In the genomic region with DNA sequence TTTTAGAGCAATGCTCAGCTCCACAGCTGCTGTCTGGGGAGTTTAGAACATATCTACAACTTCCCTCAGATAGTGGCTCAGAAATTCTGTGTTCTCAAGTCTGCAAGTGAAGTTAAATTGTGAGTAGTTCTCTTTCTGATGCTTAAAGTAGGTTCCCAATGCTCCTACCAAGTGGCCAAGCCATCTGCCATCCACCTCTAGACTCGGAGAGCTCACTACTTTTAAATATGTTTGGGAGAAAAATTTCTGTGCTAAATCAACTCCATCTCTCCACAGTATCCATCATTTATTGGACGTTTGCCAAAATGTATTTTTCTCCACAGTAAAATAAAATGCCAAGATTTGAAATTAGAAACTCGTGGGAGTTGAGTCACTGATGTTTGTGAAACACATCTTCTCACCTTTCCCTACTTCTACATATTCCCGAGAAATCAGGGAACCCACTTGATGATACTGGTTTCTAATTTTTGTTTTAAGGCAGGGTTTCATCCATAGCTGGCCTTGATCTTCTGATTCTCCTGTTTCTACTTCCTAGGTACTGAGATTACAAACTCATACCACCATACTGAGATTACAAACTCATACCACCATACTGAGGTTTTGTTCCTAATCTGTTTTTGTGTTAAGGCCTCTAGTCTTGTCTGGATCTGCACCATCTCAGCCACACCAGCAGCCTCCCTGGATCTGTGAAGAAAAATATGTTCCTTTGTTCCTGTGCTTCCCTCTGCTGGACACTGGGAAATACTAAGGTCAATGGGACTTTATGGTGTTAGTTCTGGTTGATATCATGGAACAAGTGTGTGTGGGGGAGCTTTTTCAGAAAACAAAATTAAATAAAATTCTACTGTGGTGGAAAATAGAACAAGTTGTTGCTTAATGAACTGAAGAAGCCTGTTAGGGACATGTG, we compare ENCODE assay signal across 16 mouse cellular contexts. TPM values are rescaled to one million over a fixed set of nuclear protein-coding genes. Genes with fewer than 3 reads are reported as not detected.
DNase-seq lines count a peak whose midpoint lies in the region; ATAC-seq lines count a peak whose summit lies in the region.
"Had no signal": no experiment of that assay in that cellular context is flagged by ENCODE, and none has a peak within 500 bp of the region (broad histone marks: within the 10 kb centered on the region; RNA-seq: fewer than 3 reads in every experiment).

No protein-coding gene starts in this region.

- no peak for ATAC-seq in monocyte, adult 5-6 weeks (replicated peaks; ENCODE audit: insufficient number of reproducible peaks, low FRiP score, low TSS enrichment, poor library complexity, severe bottlenecking)

- DNase-seq in heart, adult 11 months = peak; percentile 41
- DNase-seq in heart, adult 9 months (ENCODE audit: low spot score in 2 of 2) = no peak
- DNase-seq in layer of hippocampus, adult 9-11 months = peak; percentile 14
- DNase-seq in layer of hippocampus, postnatal 25 days (ENCODE audit: extremely low spot score in 1 of 2, low spot score in 1 of 2) = no peak
- peak; percentile 3 for DNase-seq in 416B (ENCODE audit: low read depth)
- peak; percentile 52 to 64 for DNase-seq in frontal cortex, adult 2 months (ENCODE audit: extremely low spot score in 1 of 2, low spot score in 1 of 2)
- no peak for DNase-seq in spleen, postnatal 36 days (ENCODE audit: low spot score in 2 of 2)
- DNase-seq: cerebellum, adult 9-10 months; kidney, postnatal 25 days; thymus, postnatal 36 days had no signal

RNA-seq across cellular contexts. Expression of a gene that starts 0.8 kb away (rescaled TPM):
- not detected for total RNA-seq in layer of hippocampus, postnatal 25 days (2021)
- 0.04 TPM in 2 replicates for polyA plus RNA-seq in frontal cortex, adult 2 months (2012; rRNA removed)
- 0.29 TPM in 1 of 3 replicates, not detected in the others for total RNA-seq in monocyte, adult 5-6 weeks (2017)
- total RNA-seq: adrenal gland, postnatal 4 days; CH12.LX had no signal
- polyA plus RNA-seq: hindbrain, embryonic 11.5 days had no signal

RNA-seq across cellular contexts. Expression of a gene that starts 31.1 kb away (rescaled TPM):
- not detected for total RNA-seq in layer of hippocampus, postnatal 25 days (2021)
- polyA plus RNA-seq in frontal cortex, adult 2 months (2012; rRNA removed) = not detected in 2 replicates
- not detected in 3 replicates for total RNA-seq in monocyte, adult 5-6 weeks (2017)
- total RNA-seq: CH12.LX; left cerebral cortex, postnatal 10 days had no signal
- polyA plus RNA-seq: hindbrain, embryonic 11.5 days; myocyte had no signal

Comparison
In these comparisons a context has a peak if more than half of its experiments do, and no peak if none do; other contexts are left out.
1. DNase-seq: peak in heart, adult 11 months (single experiment), layer of hippocampus, adult 9-11 months (single experiment), 416B (single experiment) and frontal cortex, adult 2 months (2 of 2); none in heart, adult 9 months (0 of 2), layer of hippocampus, postnatal 25 days (0 of 2) and spleen, postnatal 36 days (0 of 2).